Comparison of ENCODE assay signal across 18 mouse cellular contexts in the genomic region with DNA sequence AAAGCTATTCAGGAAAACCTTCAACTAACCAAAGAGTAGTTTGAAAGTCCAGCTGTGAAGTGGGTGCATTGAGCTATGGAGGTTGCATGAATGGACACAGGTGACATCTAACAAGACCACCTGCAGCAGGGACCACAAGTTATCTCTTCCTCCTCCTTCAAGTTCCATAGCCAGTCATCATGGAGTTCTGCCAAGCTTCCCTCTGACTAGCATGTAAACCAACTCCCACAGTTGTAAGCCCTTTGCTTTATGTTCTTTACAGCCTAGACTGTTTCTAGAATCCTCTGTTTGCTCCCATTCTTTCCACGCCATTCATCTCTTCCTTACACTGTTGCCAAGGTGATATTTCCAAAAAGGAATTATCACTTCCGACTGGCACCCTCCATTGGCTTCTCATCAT.
"Had no signal": no experiment of that assay in that cellular context is flagged by ENCODE, and none has a peak within 500 bp of the region (broad histone marks: within the 10 kb centered on the region; RNA-seq: fewer than 3 reads in every experiment).

No protein-coding gene starts in this region.

- H3K27me3 ChIP-seq: limb, embryonic 12.5 days; limb, embryonic 15.5 days; midbrain, embryonic 12.5 days; neural tube, embryonic 12.5 days had no signal

- ATAC-seq: liver, postnatal 0 days; lung, postnatal 0 days; midbrain, embryonic 16.5 days had no signal

- H3K4me3 ChIP-seq: limb, embryonic 12.5 days; limb, embryonic 15.5 days; midbrain, embryonic 12.5 days; neural tube, embryonic 12.5 days had no signal

- H3K36me3 ChIP-seq: limb, embryonic 15.5 days; midbrain, embryonic 12.5 days; neural tube, embryonic 12.5 days had no signal

- H3K9ac ChIP-seq: limb, embryonic 12.5 days; limb, embryonic 15.5 days; liver, embryonic 14.5 days; liver, postnatal 0 days; lung, embryonic 14.5 days; midbrain, embryonic 12.5 days; neural tube, embryonic 12.5 days had no signal

- DNase-seq: kidney, adult 2 months; kidney, postnatal 10 days; kidney, postnatal 36 days; liver, postnatal 0 days; lung, embryonic 14.5 days; retina, postnatal 1 day; right cerebral cortex, postnatal 25 days; spleen, adult 18-20 months; thymus, adult 18-20 months; thymus, postnatal 36 days had no signal

- H3K27ac ChIP-seq: limb, embryonic 12.5 days; limb, embryonic 15.5 days; liver, embryonic 14.5 days; macrophage; midbrain, embryonic 12.5 days; neural tube, embryonic 12.5 days had no signal

- H3K9me3 ChIP-seq: limb, embryonic 12.5 days; limb, embryonic 15.5 days; midbrain, embryonic 12.5 days; neural tube, embryonic 12.5 days had no signal
